Mouse (Mus musculus): ENCODE measurements around the gene Actn1. TPM values are rescaled to one million over a fixed set of nuclear protein-coding genes. Genes with fewer than 3 reads are reported as not detected.

The Actn1 gene
- total RNA-seq, 2 experiments from 2014 or later: 7.6 to 14.3 TPM

DNA sequence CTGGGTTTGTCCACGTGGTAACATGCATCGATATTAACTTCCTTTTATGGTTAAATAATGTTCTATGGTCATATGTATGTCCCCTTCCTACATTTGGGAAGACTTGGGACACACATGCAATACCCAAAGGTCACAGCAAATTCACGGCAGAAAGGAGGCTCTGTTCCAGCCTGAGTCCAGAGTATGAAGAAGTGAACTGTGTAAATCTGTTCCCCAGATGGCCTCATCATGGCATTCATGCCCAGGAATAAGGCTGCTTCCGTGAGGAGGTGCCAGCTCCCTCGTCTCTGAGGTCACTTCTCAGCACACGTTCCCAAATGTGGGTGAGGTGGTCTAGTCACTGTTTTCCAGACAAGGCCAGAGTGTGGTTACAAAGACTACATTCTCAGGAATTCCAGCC is 122.9 kb downstream of the Actn1 start:
- no peak for DNase-seq (ENCODE audit: low spot score)

- no peak for DNase-seq (ENCODE audit: low spot score)
Measured at GRCm38 (mm10) chr12:80136264-80136930, 123.8 kb downstream of the Actn1 start.

GRCm38 (mm10) chr12:80135173-80135572 is 125.0 kb downstream of the Actn1 start:
- no peak for DNase-seq (ENCODE audit: low spot score)

GRCm38 (mm10) chr12:80133011-80133545 is 127.1 kb downstream of the Actn1 start:
- no peak for DNase-seq (ENCODE audit: low spot score)

- peak; percentile 90 for DNase-seq (ENCODE audit: low spot score)
Measured at GRCm38 (mm10) chr12:80132250-80133003, 127.7 kb downstream of the Actn1 start.

- DNase-seq (ENCODE audit: low spot score): peak; percentile 26
Measured at GRCm38 (mm10) chr12:80131359-80132249, 128.6 kb downstream of the Actn1 start.

GRCm38 (mm10) chr12:80130558-80131358 is 129.4 kb downstream of the Actn1 start:
- DNase-seq (ENCODE audit: low spot score): peak; percentile 24

DNA sequence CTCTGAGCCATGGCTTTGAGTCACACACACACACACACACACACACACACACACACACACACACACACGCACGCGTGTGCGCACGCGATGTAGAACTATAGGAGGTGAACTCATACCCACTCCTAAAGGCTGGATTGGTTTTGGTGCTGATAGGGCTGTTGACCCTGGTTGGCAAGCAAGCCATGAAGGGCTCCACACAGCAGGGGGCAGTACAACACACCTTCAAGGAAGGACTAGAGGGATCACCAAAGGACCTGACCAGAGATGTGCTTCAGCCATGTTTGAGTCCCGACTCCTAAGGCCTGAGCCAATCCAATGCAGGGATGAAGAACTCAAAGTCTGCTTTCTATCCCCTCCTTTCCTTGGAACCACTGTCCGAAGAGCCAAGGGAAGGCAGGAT is 130.6 kb downstream of the Actn1 start:
- DNase-seq (ENCODE audit: low spot score): peak; percentile 41

- no peak for DNase-seq (ENCODE audit: low spot score)
Measured at GRCm38 (mm10) chr12:80127191-80127762, 132.9 kb downstream of the Actn1 start.

GRCm38 (mm10) chr12:80125316-80125715 is 134.9 kb downstream of the Actn1 start:
- DNase-seq (ENCODE audit: low spot score): no peak

DNA sequence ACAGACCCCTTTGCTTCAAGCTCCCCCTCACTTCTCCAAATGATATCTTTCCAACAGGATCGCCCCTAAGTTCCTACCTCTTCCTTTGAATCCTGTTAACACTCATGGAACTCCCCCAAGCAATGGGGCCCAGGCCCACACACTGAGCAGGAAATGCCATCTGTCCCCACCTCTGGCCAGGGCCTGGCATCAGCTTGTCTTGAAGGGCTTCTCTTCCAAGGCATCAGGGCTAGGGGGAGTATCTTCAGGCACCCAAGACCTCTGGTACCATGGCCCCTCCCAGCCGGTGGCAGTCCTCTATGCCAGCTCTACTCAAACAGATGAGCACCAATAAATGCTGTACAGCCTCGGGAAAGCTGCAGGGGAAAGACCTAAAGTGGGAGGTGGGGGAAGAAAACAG is 135.4 kb downstream of the Actn1 start:
- DNase-seq (ENCODE audit: low spot score): no peak

- peak; percentile 74 for DNase-seq (ENCODE audit: low spot score)
Measured at GRCm38 (mm10) chr12:80124211-80124610, 136.0 kb downstream of the Actn1 start.

GRCm38 (mm10) chr12:80123227-80123803 is 136.9 kb downstream of the Actn1 start:
- peak; percentile 26 for DNase-seq (ENCODE audit: low spot score)

- DNase-seq (ENCODE audit: low spot score): no peak
Measured at GRCm38 (mm10) chr12:80121438-80121837, 138.7 kb downstream of the Actn1 start.

DNA sequence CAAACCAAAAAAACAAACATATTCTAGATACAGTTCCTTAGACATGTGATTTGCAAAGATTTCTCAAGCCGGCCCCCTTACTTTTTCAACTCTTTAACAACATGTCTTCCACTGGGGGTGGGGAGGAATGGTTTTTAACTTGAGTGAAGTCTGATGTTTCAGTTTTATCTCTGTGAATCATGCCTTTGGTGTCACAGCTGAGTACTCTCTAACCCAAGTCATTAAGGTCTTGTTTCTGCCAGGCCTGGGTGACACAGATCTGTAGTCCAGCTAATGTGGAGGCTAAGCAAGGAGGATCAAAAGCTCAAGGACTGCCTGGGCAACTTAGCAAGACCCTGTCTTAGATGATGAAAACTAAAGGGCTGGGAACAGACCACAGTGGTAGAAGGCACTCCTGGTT is 141.6 kb downstream of the Actn1 start:
- no peak for DNase-seq (ENCODE audit: low spot score)

Other genes with a start within 250 kb of the Actn1 start
- gene Zfp36l1, start 147.4 kb downstream of the Actn1 start, total RNA-seq (2021): 10 to 100 TPM; 20.1 to 34.4 TPM
- gene Dcaf5, start 176.2 kb upstream of the Actn1 start, total RNA-seq (2021): 10 to 100 TPM; 40.4 to 49.1 TPM
- gene Exd2, start 202.7 kb upstream of the Actn1 start, total RNA-seq (2021): 10 to 100 TPM; 24.3 to 27.0 TPM

Measured in gastrocnemius, adult 18-20 months (tissue).